Mouse (Mus musculus): ENCODE measurements around the gene Zdhhc21. TPM values are rescaled to one million over a fixed set of nuclear protein-coding genes. Genes with fewer than 3 reads are reported as not detected.

Zdhhc21 gene
- total RNA-seq, 2 experiments from 2014 or later: 9.3 to 10.0 TPM

- no peak for DNase-seq
These were observed 5.4 kb upstream of the Zdhhc21 start for GRCm38 (mm10) chr4:82864974-82865699.

- no peak for DNase-seq
These were observed 3.6 kb upstream of the Zdhhc21 start for GRCm38 (mm10) chr4:82863316-82863715.

- no peak for DNase-seq
These were observed 1.7 kb upstream of the Zdhhc21 start for GRCm38 (mm10) chr4:82861451-82861850.

- no peak for DNase-seq
These were observed 808 bp upstream of the Zdhhc21 start for GRCm38 (mm10) chr4:82860566-82860965.

- no peak for DNase-seq
These were observed 1.2 kb downstream of the Zdhhc21 start for GRCm38 (mm10) chr4:82858431-82859010.

GRCm38 (mm10) chr4:82856986-82857385 is 2.8 kb downstream of the Zdhhc21 start:
- no peak for DNase-seq

- DNase-seq: no peak
These were observed 5.9 kb downstream of the Zdhhc21 start for GRCm38 (mm10) chr4:82853809-82854208.

GRCm38 (mm10) chr4:82848552-82849234 is 11.1 kb downstream of the Zdhhc21 start:
- no peak for DNase-seq

GRCm38 (mm10) chr4:82837526-82838240 is 22.1 kb downstream of the Zdhhc21 start:
- peak in 1 of 2 experiments; percentile 11 for DNase-seq

- DNase-seq: no peak
These were observed 28.6 kb downstream of the Zdhhc21 start for GRCm38 (mm10) chr4:82831155-82831554.

- DNase-seq: no peak
These were observed 30.3 kb downstream of the Zdhhc21 start for GRCm38 (mm10) chr4:82829429-82829828.

- DNase-seq: no peak
These were observed 32.8 kb downstream of the Zdhhc21 start for GRCm38 (mm10) chr4:82827001-82827400.

GRCm38 (mm10) chr4:82817833-82818232 is 41.9 kb downstream of the Zdhhc21 start:
- no peak for DNase-seq

- DNase-seq: no peak
These were observed 43.4 kb downstream of the Zdhhc21 start for GRCm38 (mm10) chr4:82816351-82816750.

GRCm38 (mm10) chr4:82815296-82815695 is 44.5 kb downstream of the Zdhhc21 start:
- no peak for DNase-seq

- no peak for DNase-seq
These were observed 46.4 kb downstream of the Zdhhc21 start for GRCm38 (mm10) chr4:82813356-82813755.

GRCm38 (mm10) chr4:82807811-82808210 is 51.9 kb downstream of the Zdhhc21 start:
- DNase-seq: no peak

GRCm38 (mm10) chr4:82806176-82806757 is 53.5 kb downstream of the Zdhhc21 start:
- no peak for DNase-seq

- peak; percentile 2 to 13 for DNase-seq
These were observed 55.7 kb downstream of the Zdhhc21 start for GRCm38 (mm10) chr4:82804019-82804418.

- no peak for DNase-seq
These were observed 66.2 kb downstream of the Zdhhc21 start for GRCm38 (mm10) chr4:82793608-82794007.

GRCm38 (mm10) chr4:82792906-82793580 is 66.7 kb downstream of the Zdhhc21 start:
- no peak for DNase-seq

Measured in heart, adult 18-20 months (tissue).